Mouse (Mus musculus): ENCODE results near the gene Gm5965. TPM values are rescaled to one million over a fixed set of nuclear protein-coding genes. Genes with fewer than 3 reads are reported as not detected.
"Not testable (repeated sequence)": the region's sequence is repeated elsewhere in the genome, so short reads cannot be mapped to it uniquely, and the experiment has no call there.

Gm5965 gene
- total RNA-seq (2021), result not detected
- long read RNA-seq, experiment 1, result 0 reads
- long read RNA-seq, experiment 2, result 0 reads

GRCm38 (mm10) chr16:88777596-88777995 is at the start of gene Gm5965:
Gm5965 (plus strand) TSS chr16:88777896.
- DNase-seq (ENCODE audit: low spot score in 2 of 2), result no peak

- no peak for DNase-seq (ENCODE audit: low spot score in 2 of 2)
Measured at GRCm38 (mm10) chr16:88728812-88729275, 48.9 kb upstream of the Gm5965 start, which contains the start of gene Krtap13-1. Krtap13-1 (plus strand) TSS chr16:88728862.

GRCm38 (mm10) chr16:88735391-88735790 is 42.3 kb upstream of the Gm5965 start:
- no peak for DNase-seq (ENCODE audit: low spot score in 2 of 2)

- no peak for DNase-seq (ENCODE audit: low spot score in 2 of 2)
Measured at GRCm38 (mm10) chr16:88744750-88745340, 32.9 kb upstream of the Gm5965 start.

- no peak for DNase-seq (ENCODE audit: low spot score in 2 of 2)
Measured at GRCm38 (mm10) chr16:88747943-88748342, 29.8 kb upstream of the Gm5965 start.

GRCm38 (mm10) chr16:88751535-88751934 is 26.2 kb upstream of the Gm5965 start, which contains the start of gene Krtap13:
Krtap13 (minus strand) TSS chr16:88751635.
- DNase-seq (ENCODE audit: low spot score in 2 of 2), result not testable (repeated sequence)

GRCm38 (mm10) chr16:88758547-88758946 is 19.1 kb upstream of the Gm5965 start, which contains the start of gene 2310034C09Rik:
2310034C09Rik (plus strand) TSS chr16:88758847.
- DNase-seq (ENCODE audit: low spot score in 2 of 2), result not testable (repeated sequence)

GRCm38 (mm10) chr16:88774106-88774505 is 3.6 kb upstream of the Gm5965 start, which contains the start of gene 2310057N15Rik:
2310057N15Rik (minus strand) TSS chr16:88774206.
- no peak for DNase-seq (ENCODE audit: low spot score in 2 of 2)

GRCm38 (mm10) chr16:88786786-88787185 is 9.1 kb downstream of the Gm5965 start:
- DNase-seq (ENCODE audit: low spot score in 2 of 2), result no peak

- DNase-seq (ENCODE audit: low spot score in 2 of 2), result no peak
Measured at GRCm38 (mm10) chr16:88811827-88812226, 34.1 kb downstream of the Gm5965 start, which contains the start of gene Gm20741. Gm20741 (minus strand) TSS chr16:88812220.

- DNase-seq (ENCODE audit: low spot score in 2 of 2), result no peak
Measured at GRCm38 (mm10) chr16:88820066-88820465, 42.4 kb downstream of the Gm5965 start, which contains the start of gene Krtap15. Krtap15 (plus strand) TSS chr16:88820215.

- peak in 1 of 2 experiments; percentile 5 for DNase-seq (ENCODE audit: low spot score in 2 of 2)
Measured at GRCm38 (mm10) chr16:88823736-88824135, 46.0 kb downstream of the Gm5965 start.

GRCm38 (mm10) chr16:88826095-88826652 is 48.5 kb downstream of the Gm5965 start, which contains the start of gene Krtap14:
Krtap14 (minus strand) TSS chr16:88826145.
- DNase-seq (ENCODE audit: low spot score in 2 of 2), result no peak

GRCm38 (mm10) chr16:88826978-88827377 is 49.3 kb downstream of the Gm5965 start:
- DNase-seq (ENCODE audit: low spot score in 2 of 2), result no peak

Other genes with a start within 250 kb of the Gm5965 start
- not detected for gene Cldn8, start 214.7 kb upstream of the Gm5965 start, total RNA-seq (2021)
- gene Krtap24-1, start 165.6 kb upstream of the Gm5965 start, total RNA-seq (2021), result not detected
- gene 2310079G19Rik, start 150.2 kb upstream of the Gm5965 start, total RNA-seq (2021), result not detected
- gene Krtap26-1, start 130.1 kb upstream of the Gm5965 start, total RNA-seq (2021), result not detected
- gene Krtap27-1, start 106.2 kb upstream of the Gm5965 start, total RNA-seq (2021), result not detected
- gene 2310061N02Rik, start 69.9 kb upstream of the Gm5965 start, total RNA-seq (2021), result not detected
- gene Krtap13-1, start 49.0 kb upstream of the Gm5965 start, total RNA-seq (2021), result not detected
- not detected for gene Krtap13, start 26.3 kb upstream of the Gm5965 start, total RNA-seq (2021)
- not detected for gene 2310034C09Rik, start 19.0 kb upstream of the Gm5965 start, total RNA-seq (2021)
- gene 2310057N15Rik, start 3.7 kb upstream of the Gm5965 start, total RNA-seq (2021), result not detected
- gene Gm20741, start 34.3 kb downstream of the Gm5965 start, total RNA-seq (2021), result not detected
- not detected for gene Krtap15, start 42.3 kb downstream of the Gm5965 start, total RNA-seq (2021)
- gene Krtap14, start 48.2 kb downstream of the Gm5965 start, total RNA-seq (2021), result not detected
- gene Krtap19-1, start 91.5 kb downstream of the Gm5965 start, total RNA-seq (2021), result not detected
- gene Krtap19-2, start 96.4 kb downstream of the Gm5965 start, total RNA-seq (2021), result not detected
- not detected for gene Krtap19-3, start 100.1 kb downstream of the Gm5965 start, total RNA-seq (2021)
- gene Krtap19-4, start 107.2 kb downstream of the Gm5965 start, total RNA-seq (2021), result not detected
- gene Krtap19-5, start 118.6 kb downstream of the Gm5965 start, total RNA-seq (2021), result not detected
- gene Krtap19-9b, start 154.4 kb downstream of the Gm5965 start, total RNA-seq (2021), result not detected
- not detected for gene Krtap16-3, start 185.0 kb downstream of the Gm5965 start, total RNA-seq (2021)
- gene Krtap22-2, start 232.9 kb downstream of the Gm5965 start, total RNA-seq (2021), result not detected
- gene Gm10229, start 237.4 kb downstream of the Gm5965 start, total RNA-seq (2021), result not detected